14 mouse cellular contexts compared by ENCODE assay signal in the genomic region with DNA sequence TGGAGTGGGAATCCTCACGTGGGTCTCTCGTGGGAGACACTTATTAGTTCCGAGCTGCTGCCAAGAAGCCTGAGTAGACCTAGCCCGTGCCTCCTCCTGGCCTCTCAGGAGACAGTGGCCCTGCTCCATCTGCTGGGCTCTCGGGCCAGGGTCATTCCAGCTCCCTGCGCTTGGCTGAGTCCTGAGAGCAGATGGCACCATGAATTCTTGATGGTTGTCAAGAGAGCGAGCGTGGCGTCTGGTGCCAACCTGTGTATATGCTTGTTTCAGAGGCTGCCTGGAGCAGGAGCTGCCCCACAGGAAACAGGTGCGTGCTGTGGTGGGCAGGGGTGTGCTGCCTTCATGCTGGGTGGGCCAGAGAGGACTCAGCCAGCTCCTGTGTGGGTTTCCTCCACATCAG. TPM values are rescaled to one million over a fixed set of nuclear protein-coding genes. Genes with fewer than 3 reads are reported as not detected.
DNase-seq lines count a peak whose midpoint lies in the region; ATAC-seq and TF ChIP-seq lines count a peak whose summit lies in the region.
"Had no signal": no experiment of that assay in that cellular context is flagged by ENCODE, and none has a peak within 500 bp of the region (broad histone marks: within the 10 kb centered on the region; RNA-seq: fewer than 3 reads in every experiment).

No protein-coding gene starts in this region.

- ATAC-seq in hindbrain, embryonic 15.5 days (ENCODE audit: low FRiP score, low read depth) = no peak
- no peak for ATAC-seq in hindbrain, embryonic 11.5 days (ENCODE audit: low FRiP score)
- ATAC-seq in hindbrain, postnatal 0 days = peak; percentile 54
- no peak for ATAC-seq in frontal cortex, adult (ENCODE audit: low TSS enrichment)
- ATAC-seq: activated CD4-positive, CD25-positive, alpha-beta regulatory T cell, adult 4 months; midbrain, embryonic 13.5 days had no signal

- peak; percentile 19 for TF ChIP-seq CTCF in hindbrain, postnatal 0 days (IDR thresholded peaks at IDR 0.05; ENCODE audit: low read depth)

- no peak overlapping the region for H3K9ac ChIP-seq in hindbrain, embryonic 15.5 days
- no peak overlapping the region for H3K9ac ChIP-seq in hindbrain, embryonic 11.5 days (ENCODE audit: low read depth, low read length)
- H3K9ac ChIP-seq in hindbrain, postnatal 0 days (replicated peaks; ENCODE audit: low read length) = 0 out of 2 replicates have a peak overlapping the region, but pooled peaks have one; percentile 21
- H3K9ac ChIP-seq: liver, embryonic 15.5 days had no signal

- H3K27ac ChIP-seq in hindbrain, embryonic 15.5 days (replicated peaks) = peak overlapping the region; percentile 57
- H3K27ac ChIP-seq in hindbrain, embryonic 11.5 days (ENCODE audit: low read depth, low read length) = no peak overlapping the region
- H3K27ac ChIP-seq in hindbrain, postnatal 0 days = peak overlapping the region; percentile 95; the same call in 1 of the 2 replicates
- H3K27ac ChIP-seq: liver, embryonic 15.5 days; midbrain, embryonic 13.5 days had no signal

- no peak overlapping the region for H3K4me3 ChIP-seq in hindbrain, embryonic 15.5 days
- H3K4me3 ChIP-seq in hindbrain, embryonic 11.5 days (ENCODE audit: low read depth, low read length) = no peak overlapping the region
- no peak overlapping the region for H3K4me3 ChIP-seq in hindbrain, postnatal 0 days (ENCODE audit: low read length)
- H3K4me3 ChIP-seq: liver, embryonic 15.5 days; midbrain, embryonic 13.5 days had no signal

- 57% methylated on average over 10 of the region's 10 CpGs for WGBS in hindbrain, embryonic 15.5 days
- WGBS in hindbrain, embryonic 11.5 days = 92% methylated on average over 10 of the region's 10 CpGs
- WGBS in hindbrain, postnatal 0 days = 47% methylated on average over 10 of the region's 10 CpGs

- no peak for DNase-seq in hindbrain, embryonic 11.5 days (ENCODE audit: low spot score)
- DNase-seq in brain, adult 2 months (ENCODE audit: low read depth, low spot score) = peak; percentile 98
- DNase-seq in cerebellum, adult 8-10 months = peak; percentile 91
- peak; percentile 80 for DNase-seq in hindbrain, postnatal 0 days (ENCODE audit: low spot score)
- DNase-seq in heart, adult 11 months = no peak
- DNase-seq: gastrocnemius, postnatal 10 days; kidney, postnatal 10 days had no signal

- H3K9me3 ChIP-seq in hindbrain, embryonic 15.5 days = no peaks in the 10 kb centered on the region
- H3K9me3 ChIP-seq in hindbrain, embryonic 11.5 days (ENCODE audit: control insufficient read depth, low read length) = no peaks in the 10 kb centered on the region
- no peaks in the 10 kb centered on the region for H3K9me3 ChIP-seq in hindbrain, postnatal 0 days (ENCODE audit: low read length)
- H3K9me3 ChIP-seq: liver, embryonic 15.5 days; midbrain, embryonic 13.5 days had no signal

- H3K4me2 ChIP-seq in hindbrain, embryonic 15.5 days = no peak overlapping the region
- no peak overlapping the region for H3K4me2 ChIP-seq in hindbrain, embryonic 11.5 days (replicated peaks; ENCODE audit: low read depth, low read length)
- H3K4me2 ChIP-seq in hindbrain, postnatal 0 days (ENCODE audit: low read depth, low read length) = no peak overlapping the region
- H3K4me2 ChIP-seq: heart, embryonic 11.5 days; liver, embryonic 15.5 days; midbrain, embryonic 13.5 days had no signal

- H3K36me3 ChIP-seq in hindbrain, embryonic 15.5 days = peaks cover 31% of the 10 kb centered on the region
- H3K36me3 ChIP-seq in hindbrain, embryonic 11.5 days (ENCODE audit: control insufficient read depth, insufficient read depth, low read length) = no peaks in the 10 kb centered on the region
- peaks cover 14% of the 10 kb centered on the region; the same call in 1 of the 2 replicates for H3K36me3 ChIP-seq in hindbrain, postnatal 0 days (ENCODE audit: insufficient read depth, low read length)

- no peaks in the 10 kb centered on the region for H3K27me3 ChIP-seq in hindbrain, embryonic 15.5 days
- H3K27me3 ChIP-seq in hindbrain, embryonic 11.5 days (ENCODE audit: control insufficient read depth, insufficient read depth, low read length) = no peaks in the 10 kb centered on the region
- no peaks in the 10 kb centered on the region for H3K27me3 ChIP-seq in hindbrain, postnatal 0 days (ENCODE audit: insufficient read depth, low read length)
- H3K27me3 ChIP-seq: liver, embryonic 15.5 days had no signal

- peaks cover 50% of the 10 kb centered on the region for H3K4me1 ChIP-seq in hindbrain, embryonic 15.5 days (replicated peaks)
- H3K4me1 ChIP-seq in hindbrain, embryonic 11.5 days (replicated peaks; ENCODE audit: control insufficient read depth, insufficient read depth, low read length) = peaks cover 9% of the 10 kb centered on the region; the same call in 1 of the 2 replicates
- peaks cover 41% of the 10 kb centered on the region for H3K4me1 ChIP-seq in hindbrain, postnatal 0 days (ENCODE audit: insufficient read depth, low read length)

RNA-seq across cellular contexts. Expression of a gene that starts 12.8 kb away (rescaled TPM):
- 0.10 and 0.25 TPM in 2 replicates for polyA plus RNA-seq in hindbrain, embryonic 15.5 days (2015; fragmentation: Nextera tagmentation; extraction: Ambion mirVana)
- 0.13 and 0.26 TPM in 2 replicates for polyA plus RNA-seq in hindbrain, embryonic 11.5 days (2014; fragmentation: Nextera tagmentation; extraction: Ambion mirVana)
- not detected in 2 replicates for total RNA-seq in hindbrain, postnatal 0 days (2014; rRNA removed)
- polyA plus RNA-seq in hindbrain, postnatal 0 days (2015; fragmentation: Nextera tagmentation; extraction: Ambion mirVana) = 0.06 TPM in 1 of 2 replicates, not detected in the other
- total RNA-seq: gastrocnemius, postnatal 10 days; layer of hippocampus, postnatal 14 days had no signal
- polyA plus RNA-seq: activated CD4-positive, CD25-positive, alpha-beta regulatory T cell, adult 4 months had no signal

RNA-seq across cellular contexts. Expression of a gene that starts 25.8 kb away (rescaled TPM):
- polyA plus RNA-seq in hindbrain, embryonic 15.5 days (2015; fragmentation: Nextera tagmentation; extraction: Ambion mirVana) = 42.0 and 42.7 TPM in 2 replicates
- polyA plus RNA-seq in hindbrain, embryonic 11.5 days (2014; fragmentation: Nextera tagmentation; extraction: Ambion mirVana) = 29.8 and 30.0 TPM in 2 replicates
- 43.9 and 45.6 TPM in 2 replicates for total RNA-seq in hindbrain, postnatal 0 days (2014; rRNA removed)
- polyA plus RNA-seq in hindbrain, postnatal 0 days (2015; fragmentation: Nextera tagmentation; extraction: Ambion mirVana) = 32.7 and 33.6 TPM in 2 replicates

RNA-seq across cellular contexts. Expression of a gene that starts 25.8 kb away (rescaled TPM):
- 57.6 and 58.9 TPM in 2 replicates for polyA plus RNA-seq in hindbrain, embryonic 15.5 days (2015; fragmentation: Nextera tagmentation; extraction: Ambion mirVana)
- 49.8 and 50.5 TPM in 2 replicates for polyA plus RNA-seq in hindbrain, embryonic 11.5 days (2014; fragmentation: Nextera tagmentation; extraction: Ambion mirVana)
- total RNA-seq in hindbrain, postnatal 0 days (2014; rRNA removed) = 84.3 and 92.0 TPM in 2 replicates
- polyA plus RNA-seq in hindbrain, postnatal 0 days (2015; fragmentation: Nextera tagmentation; extraction: Ambion mirVana) = 49.1 and 56.0 TPM in 2 replicates

RNA-seq across cellular contexts. Expression of a gene that starts 26.0 kb away (rescaled TPM):
- 104 and 106 TPM in 2 replicates for polyA plus RNA-seq in hindbrain, embryonic 15.5 days (2015; fragmentation: Nextera tagmentation; extraction: Ambion mirVana)
- 26.0 and 41.6 TPM in 2 replicates for polyA plus RNA-seq in hindbrain, embryonic 11.5 days (2014; fragmentation: Nextera tagmentation; extraction: Ambion mirVana)
- 143 and 164 TPM in 2 replicates for total RNA-seq in hindbrain, postnatal 0 days (2014; rRNA removed)
- 113 and 118 TPM in 2 replicates for polyA plus RNA-seq in hindbrain, postnatal 0 days (2015; fragmentation: Nextera tagmentation; extraction: Ambion mirVana)
- polyA plus RNA-seq: activated CD4-positive, CD25-positive, alpha-beta regulatory T cell, adult 4 months had no signal

RNA-seq across cellular contexts. Expression of a gene that starts 42.5 kb away (rescaled TPM):
- 30.9 and 31.0 TPM in 2 replicates for polyA plus RNA-seq in hindbrain, embryonic 15.5 days (2015; fragmentation: Nextera tagmentation; extraction: Ambion mirVana)
- polyA plus RNA-seq in hindbrain, embryonic 11.5 days (2014; fragmentation: Nextera tagmentation; extraction: Ambion mirVana) = 17.6 and 22.8 TPM in 2 replicates
- 16.5 and 20.2 TPM in 2 replicates for total RNA-seq in hindbrain, postnatal 0 days (2014; rRNA removed)
- 24.3 and 24.4 TPM in 2 replicates for polyA plus RNA-seq in hindbrain, postnatal 0 days (2015; fragmentation: Nextera tagmentation; extraction: Ambion mirVana)

Comparison
In these comparisons a context has a peak if more than half of its experiments do, and no peak if none do; other contexts are left out.
1. DNase-seq: peak in brain, adult 2 months (single experiment), cerebellum, adult 8-10 months (single experiment) and hindbrain, postnatal 0 days (single experiment); none in hindbrain, embryonic 11.5 days (single experiment) and heart, adult 11 months (single experiment).